Mouse (Mus musculus): ENCODE results near the gene Frat1. TPM values are rescaled to one million over a fixed set of nuclear protein-coding genes. Genes with fewer than 3 reads are reported as not detected.
A peak's percentile ranks its signal among the peaks of the same experiment; 100 is the strongest.

Gene Frat1
- polyA plus RNA-seq (2015; fragmentation: Nextera tagmentation; extraction: Ambion mirVana): 27.3 and 28.2 TPM in 2 replicates

DNA sequence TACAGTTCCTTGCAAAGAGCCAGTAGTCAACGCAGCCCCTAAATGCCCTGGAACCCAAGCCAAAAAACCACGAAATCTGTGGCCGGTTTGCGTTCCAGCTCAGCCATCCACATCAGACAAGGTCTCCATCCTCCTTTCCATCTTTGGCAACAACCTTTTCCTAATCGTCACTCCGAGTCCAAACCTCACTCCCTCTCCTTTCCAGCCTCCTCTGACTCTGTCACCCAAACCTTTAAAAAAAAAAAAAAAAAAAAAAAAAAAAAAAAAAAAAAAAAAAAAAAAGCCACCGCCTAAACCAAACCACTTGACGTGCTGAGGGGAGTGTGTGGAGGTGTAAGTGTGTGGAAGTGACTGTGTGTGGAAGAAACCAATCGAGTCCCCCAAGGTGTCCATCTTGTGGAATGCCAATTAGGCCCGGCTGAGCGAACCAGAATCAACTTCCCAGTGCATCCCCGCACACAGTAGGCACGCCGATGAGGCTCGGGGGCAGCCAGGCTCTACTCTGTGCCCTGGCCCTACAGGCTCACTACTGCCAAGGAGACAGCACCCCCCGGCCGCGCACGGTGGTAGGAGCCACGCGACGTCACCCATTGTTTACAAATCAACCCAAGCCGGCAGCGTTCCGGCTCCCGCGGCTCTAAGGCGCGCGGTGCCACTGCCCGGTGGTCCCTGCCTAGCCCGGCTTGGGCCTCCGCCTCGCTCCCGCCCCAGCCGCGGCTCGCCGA is at the start of gene Frat1:
TSS of gene Frat1 (plus strand) at position 590 of the 725 bp plus-strand sequence.
- Histone ChIP-seq H3K36me3 (ENCODE audit: control insufficient read depth, insufficient read depth, low read length) (no peaks in the 10 kb centered on the region), H3K4me1 (ENCODE audit: control insufficient read depth, insufficient read depth, low read length) (peaks cover 27% of the 10 kb centered on the region), H3K27me3 (ENCODE audit: control insufficient read depth, insufficient read depth, low read depth, low read length) (no peaks in the 10 kb centered on the region), H3K4me3 (ENCODE audit: low read depth, low read length) (peak within 1 kb of the TSS; percentile 85), H3K9me3 (replicated peaks; ENCODE audit: control insufficient read depth, low read length, poor library complexity, severe bottlenecking) (no peaks in the 10 kb centered on the region), H3K9ac (ENCODE audit: low read depth, low read length) (peak within 1 kb of the TSS; percentile 78), H3K4me2 (ENCODE audit: low read length) (peak within 1 kb of the TSS; percentile 85), H3K27ac (ENCODE audit: low read length) (peak within 1 kb of the TSS; percentile 94)
- WGBS: under 1% methylated on average over 39 of the region's 39 CpGs
- peak; percentile 98 for ATAC-seq

DNA sequence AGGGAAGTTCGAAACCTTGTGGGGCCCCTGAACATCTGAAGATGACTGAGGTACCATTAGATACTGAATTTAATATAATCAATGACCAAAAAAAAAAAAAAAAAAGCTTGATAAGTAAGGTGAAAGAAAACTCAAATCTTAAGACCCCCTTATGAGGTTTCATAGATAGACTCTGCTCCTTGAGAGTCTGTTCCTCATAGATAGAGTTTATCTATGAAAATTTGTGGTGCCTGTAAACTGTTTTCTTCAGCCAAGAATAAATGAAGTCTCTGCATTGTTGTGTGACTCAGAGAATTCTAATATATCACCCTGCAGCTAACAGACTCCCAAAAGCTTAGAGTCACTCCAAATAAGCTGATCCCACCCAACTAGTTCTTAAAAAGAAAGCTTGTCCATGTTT is 42.9 kb upstream of the Frat1 start:
- Histone ChIP-seq H3K9ac (ENCODE audit: low read depth, low read length) (no peak overlapping the region), H3K27ac (ENCODE audit: low read length) (no peak overlapping the region), H3K27me3 (ENCODE audit: control insufficient read depth, insufficient read depth, low read depth, low read length) (no peaks in the 10 kb centered on the region), H3K4me1 (ENCODE audit: control insufficient read depth, insufficient read depth, low read length) (no peaks in the 10 kb centered on the region), H3K4me2 (ENCODE audit: low read length) (no peak overlapping the region), H3K36me3 (ENCODE audit: control insufficient read depth, insufficient read depth, low read length) (no peaks in the 10 kb centered on the region), H3K9me3 (replicated peaks; ENCODE audit: control insufficient read depth, low read length, poor library complexity, severe bottlenecking) (no peaks in the 10 kb centered on the region), H3K4me3 (ENCODE audit: low read depth, low read length) (no peak overlapping the region)
- ATAC-seq: no peak
- WGBS: 93% methylated on average over 1 of the region's 1 CpGs

DNA sequence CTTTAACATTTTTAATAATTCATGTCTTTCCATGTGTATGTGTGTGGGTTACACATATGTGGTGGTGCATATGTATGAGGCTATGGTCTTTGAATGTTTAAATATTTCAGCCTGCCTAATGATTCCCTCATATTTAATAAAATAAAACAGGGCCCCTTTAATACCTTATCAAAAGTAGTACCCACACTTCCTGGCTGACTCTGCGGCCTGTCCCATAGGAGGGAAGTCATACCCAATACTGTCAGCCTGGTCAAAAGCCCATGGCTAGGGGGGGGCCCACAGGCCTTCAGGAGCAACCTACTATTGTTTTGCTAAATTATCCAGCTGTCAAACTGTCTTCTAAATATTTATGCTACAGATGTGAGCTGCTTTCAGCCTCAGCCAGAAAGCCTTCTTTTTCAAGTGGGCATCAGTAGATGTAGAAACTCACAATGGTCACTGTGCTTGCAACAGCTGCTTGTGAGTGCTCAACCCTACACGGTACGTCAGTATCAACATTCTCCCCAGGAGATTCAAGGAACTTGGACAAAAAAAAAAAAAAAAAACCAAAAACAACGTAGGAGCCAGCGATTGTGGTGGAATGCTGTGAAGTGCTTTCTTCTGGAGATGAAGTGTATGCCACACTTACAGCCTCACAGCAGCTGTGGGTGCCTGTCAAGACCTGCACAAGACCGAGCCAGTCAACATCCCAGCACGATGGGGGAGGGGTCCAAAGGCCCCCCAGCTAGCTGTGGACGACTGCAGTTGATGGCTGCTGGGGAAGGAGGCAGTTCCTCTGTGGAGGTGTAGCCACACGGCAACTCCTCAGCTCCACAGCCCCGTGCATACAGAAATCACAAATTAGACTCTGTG is 40.4 kb upstream of the Frat1 start:
- no peaks in the 10 kb centered on the region for H3K36me3 ChIP-seq (ENCODE audit: control insufficient read depth, insufficient read depth, low read length)
- no peak for ATAC-seq
- no peak overlapping the region for H3K9ac ChIP-seq (ENCODE audit: low read depth, low read length)
- no peak overlapping the region for H3K4me3 ChIP-seq (ENCODE audit: low read depth, low read length)
- no peaks in the 10 kb centered on the region for H3K27me3 ChIP-seq (ENCODE audit: control insufficient read depth, insufficient read depth, low read depth, low read length)
- WGBS: 70% methylated on average over 10 of the region's 10 CpGs
- no peaks in the 10 kb centered on the region for H3K4me1 ChIP-seq (ENCODE audit: control insufficient read depth, insufficient read depth, low read length)
- no peak overlapping the region for H3K27ac ChIP-seq (ENCODE audit: low read length)
- H3K9me3 ChIP-seq (replicated peaks; ENCODE audit: control insufficient read depth, low read length, poor library complexity, severe bottlenecking): no peaks in the 10 kb centered on the region
- no peak overlapping the region for H3K4me2 ChIP-seq (ENCODE audit: low read length)

DNA sequence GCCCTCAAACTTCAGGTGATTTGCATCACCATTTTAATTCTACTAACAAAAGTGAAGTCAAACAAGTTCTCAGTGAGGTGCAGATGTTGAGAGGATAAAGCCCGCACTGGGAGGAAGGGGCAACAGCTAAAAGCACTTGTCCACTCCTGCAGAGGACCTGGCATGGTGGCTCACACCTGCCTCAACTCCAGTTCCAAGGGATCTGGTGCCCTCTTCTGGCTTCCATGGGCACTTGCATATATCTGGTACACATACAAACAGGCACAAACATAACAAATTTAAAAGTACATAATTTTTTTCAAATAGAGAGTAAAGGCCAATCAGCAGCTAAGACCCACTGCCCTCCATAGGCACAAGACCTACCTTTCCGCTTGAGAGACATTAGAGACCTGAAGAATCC is 38.4 kb upstream of the Frat1 start:
- Histone ChIP-seq H3K27ac (ENCODE audit: low read length) (no peak overlapping the region), H3K36me3 (ENCODE audit: control insufficient read depth, insufficient read depth, low read length) (no peaks in the 10 kb centered on the region), H3K4me3 (ENCODE audit: low read depth, low read length) (no peak overlapping the region), H3K27me3 (ENCODE audit: control insufficient read depth, insufficient read depth, low read depth, low read length) (no peaks in the 10 kb centered on the region), H3K9ac (ENCODE audit: low read depth, low read length) (no peak overlapping the region), H3K4me1 (ENCODE audit: control insufficient read depth, insufficient read depth, low read length) (no peaks in the 10 kb centered on the region), H3K9me3 (replicated peaks; ENCODE audit: control insufficient read depth, low read length, poor library complexity, severe bottlenecking) (no peaks in the 10 kb centered on the region), H3K4me2 (ENCODE audit: low read length) (no peak overlapping the region)
- WGBS: 96% methylated on average over 2 of the region's 2 CpGs
- no peak for ATAC-seq

DNA sequence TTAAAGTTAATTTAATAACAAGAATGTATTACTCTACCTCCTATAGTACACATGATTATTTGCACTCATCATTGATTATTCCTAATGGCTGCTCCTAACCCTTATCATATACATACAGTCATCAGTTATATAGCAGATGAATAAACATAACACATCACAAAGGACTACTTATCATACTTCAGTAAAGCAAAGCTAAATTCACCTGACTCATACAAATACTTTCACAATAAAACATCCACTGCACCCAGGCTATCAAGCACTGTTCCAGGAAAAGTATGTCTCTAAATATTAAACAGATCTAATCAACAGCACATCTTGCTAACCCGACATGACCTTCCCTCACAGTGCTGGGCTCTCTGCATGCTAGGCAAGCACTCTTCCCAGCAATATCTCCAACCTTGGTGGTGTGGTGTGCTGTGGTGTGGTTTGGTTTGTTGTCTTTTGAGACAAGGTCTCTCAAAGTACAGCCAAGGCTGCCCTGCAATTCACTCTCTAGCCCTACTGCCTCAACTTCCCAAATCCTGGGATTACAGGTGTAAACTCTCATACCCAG is 36.8 kb upstream of the Frat1 start:
- no peak overlapping the region for H3K9ac ChIP-seq (ENCODE audit: low read depth, low read length)
- no peak overlapping the region for H3K27ac ChIP-seq (ENCODE audit: low read length)
- H3K27me3 ChIP-seq (ENCODE audit: control insufficient read depth, insufficient read depth, low read depth, low read length): no peaks in the 10 kb centered on the region
- H3K9me3 ChIP-seq (replicated peaks; ENCODE audit: control insufficient read depth, low read length, poor library complexity, severe bottlenecking): no peaks in the 10 kb centered on the region
- H3K4me3 ChIP-seq (ENCODE audit: low read depth, low read length): no peak overlapping the region
- WGBS: 90% methylated on average over 1 of the region's 1 CpGs
- no peaks in the 10 kb centered on the region for H3K4me1 ChIP-seq (ENCODE audit: control insufficient read depth, insufficient read depth, low read length)
- H3K4me2 ChIP-seq (ENCODE audit: low read length): no peak overlapping the region
- no peaks in the 10 kb centered on the region for H3K36me3 ChIP-seq (ENCODE audit: control insufficient read depth, insufficient read depth, low read length)
- no peak for ATAC-seq

DNA sequence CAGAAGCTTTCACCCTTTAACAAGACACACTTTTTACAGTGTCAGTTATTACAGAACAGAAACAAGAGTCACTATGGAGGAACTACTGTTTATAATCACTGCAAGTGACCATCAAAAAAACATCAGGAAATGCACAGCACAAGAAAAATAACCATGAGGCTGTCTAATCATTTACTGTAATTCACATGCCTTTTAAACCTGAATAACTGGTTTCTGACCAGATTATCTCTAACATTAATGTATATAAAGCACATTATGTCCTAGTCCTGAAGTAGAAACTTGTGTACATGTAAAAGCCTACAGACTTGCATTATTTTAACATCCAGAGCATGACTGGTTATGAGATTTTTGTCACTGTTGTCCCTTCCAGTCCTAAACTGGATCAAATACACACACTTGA is 35.8 kb upstream of the Frat1 start:
- H3K9ac ChIP-seq (ENCODE audit: low read depth, low read length): no peak overlapping the region
- H3K36me3 ChIP-seq (ENCODE audit: control insufficient read depth, insufficient read depth, low read length): no peaks in the 10 kb centered on the region
- H3K4me3 ChIP-seq (ENCODE audit: low read depth, low read length): no peak overlapping the region
- H3K27ac ChIP-seq (ENCODE audit: low read length): no peak overlapping the region
- H3K4me2 ChIP-seq (ENCODE audit: low read length): no peak overlapping the region
- no peaks in the 10 kb centered on the region for H3K4me1 ChIP-seq (ENCODE audit: control insufficient read depth, insufficient read depth, low read length)
- H3K27me3 ChIP-seq (ENCODE audit: control insufficient read depth, insufficient read depth, low read depth, low read length): no peaks in the 10 kb centered on the region
- no peak for ATAC-seq
- no peaks in the 10 kb centered on the region for H3K9me3 ChIP-seq (replicated peaks; ENCODE audit: control insufficient read depth, low read length, poor library complexity, severe bottlenecking)

DNA sequence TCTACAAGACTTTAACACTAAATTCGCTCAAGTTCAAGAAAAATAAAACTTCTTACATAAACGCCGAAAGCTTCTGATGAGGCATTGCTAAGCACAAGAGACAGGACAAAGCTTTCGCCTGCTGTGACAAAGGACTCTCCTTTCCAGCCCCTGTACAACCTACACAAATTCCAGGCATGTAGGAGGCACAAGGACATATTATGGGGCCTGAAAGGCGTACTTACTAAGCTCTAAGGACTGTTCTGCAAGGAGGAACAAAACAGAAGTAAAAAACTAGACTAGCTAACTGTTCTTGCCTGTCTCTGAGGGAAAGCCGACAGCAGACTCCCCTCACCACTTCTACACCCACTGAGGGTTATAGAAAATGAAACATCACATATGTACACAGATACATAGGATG is 34.9 kb upstream of the Frat1 start:
- no peak for ATAC-seq
- 28% methylated on average over 6 of the region's 6 CpGs for WGBS
- Histone ChIP-seq H3K27me3 (ENCODE audit: control insufficient read depth, insufficient read depth, low read depth, low read length) (no peaks in the 10 kb centered on the region), H3K4me1 (ENCODE audit: control insufficient read depth, insufficient read depth, low read length) (no peaks in the 10 kb centered on the region), H3K27ac (ENCODE audit: low read length) (no peak overlapping the region), H3K9ac (ENCODE audit: low read depth, low read length) (no peak overlapping the region), H3K9me3 (replicated peaks; ENCODE audit: control insufficient read depth, low read length, poor library complexity, severe bottlenecking) (no peaks in the 10 kb centered on the region), H3K36me3 (ENCODE audit: control insufficient read depth, insufficient read depth, low read length) (no peaks in the 10 kb centered on the region), H3K4me3 (ENCODE audit: low read depth, low read length) (no peak overlapping the region), H3K4me2 (ENCODE audit: low read length) (no peak overlapping the region)

DNA sequence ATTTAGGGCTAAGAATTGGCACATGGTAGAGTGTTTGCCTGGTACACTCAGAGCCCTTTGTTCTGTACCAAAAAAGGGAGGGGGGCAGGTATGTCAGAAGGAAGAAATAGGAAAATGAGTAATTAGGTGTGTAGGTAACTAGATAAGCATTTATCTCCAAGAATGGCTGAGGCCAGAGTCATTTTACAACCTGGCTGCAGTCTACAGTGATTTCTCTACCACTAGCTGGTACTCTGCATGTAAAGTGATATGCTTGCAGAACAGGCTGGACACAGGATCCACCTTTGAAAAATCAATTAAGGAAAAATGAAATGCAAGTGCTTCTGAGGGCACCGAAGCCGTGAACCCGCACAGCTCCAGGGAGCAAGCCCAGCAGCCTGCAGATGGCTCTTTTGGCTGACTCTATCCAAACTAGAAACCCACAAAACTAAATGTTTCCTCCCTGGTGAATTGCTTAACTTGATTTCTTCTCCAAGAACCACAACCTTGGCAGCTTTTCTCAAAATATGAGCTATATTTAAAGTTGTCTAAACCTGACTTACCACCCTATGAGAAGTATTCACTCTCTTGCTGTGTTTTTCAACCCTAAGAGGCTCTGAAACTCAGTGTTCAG is 33.5 kb upstream of the Frat1 start:
- Histone ChIP-seq H3K4me3 (ENCODE audit: low read depth, low read length) (no peak overlapping the region), H3K4me1 (ENCODE audit: control insufficient read depth, insufficient read depth, low read length) (peaks cover 9% of the 10 kb centered on the region), H3K36me3 (ENCODE audit: control insufficient read depth, insufficient read depth, low read length) (no peaks in the 10 kb centered on the region), H3K27me3 (ENCODE audit: control insufficient read depth, insufficient read depth, low read depth, low read length) (no peaks in the 10 kb centered on the region), H3K9ac (ENCODE audit: low read depth, low read length) (no peak overlapping the region), H3K27ac (ENCODE audit: low read length) (no peak overlapping the region), H3K9me3 (replicated peaks; ENCODE audit: control insufficient read depth, low read length, poor library complexity, severe bottlenecking) (no peaks in the 10 kb centered on the region), H3K4me2 (ENCODE audit: low read length) (no peak overlapping the region)
- no peak for ATAC-seq
- 78% methylated on average over 3 of the region's 3 CpGs for WGBS
